Mouse (Mus musculus): ENCODE results near the gene Sh3pxd2a. TPM values are rescaled to one million over a fixed set of nuclear protein-coding genes. Genes with fewer than 3 reads are reported as not detected.
A peak's percentile ranks its signal among the peaks of the same experiment; 100 is the strongest.

Sh3pxd2a gene
- polyA plus RNA-seq, 1 experiment, result 12.1 TPM

- 73% methylated on average over 3 of the region's 3 CpGs for WGBS
- Histone ChIP-seq H3K36me3 (ENCODE audit: control insufficient read depth, insufficient read depth, low read length) (no peaks in the 10 kb centered on the region), H3K27me3 (ENCODE audit: control insufficient read depth, insufficient read depth, low read length) (no peaks in the 10 kb centered on the region), H3K4me3 (ENCODE audit: extremely low read depth, insufficient read depth, insufficient read length) (no peak overlapping the region), H3K4me1 (ENCODE audit: control insufficient read depth, insufficient read depth, insufficient read length) (no peaks in the 10 kb centered on the region), H3K27ac (ENCODE audit: insufficient read depth, low read length) (no peak overlapping the region)
- DNase-seq (ENCODE audit: low read depth in 1 of 2, low spot score in 2 of 2), result no peak
- TF ChIP-seq CTCF (IDR thresholded peaks at IDR 0.05; ENCODE audit: extremely low read depth, insufficient read depth, insufficient read length, insufficient replicate concordance) (no peak), POLR2A (IDR thresholded peaks at IDR 0.05; ENCODE audit: low read depth, low read length) (no peak)
Measured at GRCm38 (mm10) chr19:47483346-47483745, 19.1 kb upstream of the Sh3pxd2a start.

- no peaks in the 10 kb centered on the region for H3K4me1 ChIP-seq (ENCODE audit: control insufficient read depth, insufficient read depth, insufficient read length)
- no peaks in the 10 kb centered on the region for H3K36me3 ChIP-seq (ENCODE audit: control insufficient read depth, insufficient read depth, low read length)
- no peak overlapping the region for H3K27ac ChIP-seq (ENCODE audit: insufficient read depth, low read length)
- TF ChIP-seq CTCF (IDR thresholded peaks at IDR 0.05; ENCODE audit: extremely low read depth, insufficient read depth, insufficient read length, insufficient replicate concordance) (no peak), POLR2A (IDR thresholded peaks at IDR 0.05; ENCODE audit: low read depth, low read length) (no peak)
- 92% methylated on average over 3 of the region's 3 CpGs for WGBS
- no peak for DNase-seq (ENCODE audit: low read depth in 1 of 2, low spot score in 2 of 2)
- no peaks in the 10 kb centered on the region for H3K27me3 ChIP-seq (ENCODE audit: control insufficient read depth, insufficient read depth, low read length)
- H3K4me3 ChIP-seq (ENCODE audit: extremely low read depth, insufficient read depth, insufficient read length), result no peak overlapping the region
Measured at GRCm38 (mm10) chr19:47473453-47473852, 9.3 kb upstream of the Sh3pxd2a start.

GRCm38 (mm10) chr19:47472881-47473400 lies 8.7 kb upstream of the Sh3pxd2a start:
- WGBS, result 80% methylated on average over 15 of the region's 15 CpGs
- no peak for TF ChIP-seq CTCF (IDR thresholded peaks at IDR 0.05; ENCODE audit: extremely low read depth, insufficient read depth, insufficient read length, insufficient replicate concordance)
- no peak for TF ChIP-seq POLR2A (IDR thresholded peaks at IDR 0.05; ENCODE audit: low read depth, low read length)
- no peak for DNase-seq (ENCODE audit: low read depth in 1 of 2, low spot score in 2 of 2)

GRCm38 (mm10) chr19:47471808-47472207 lies 7.6 kb upstream of the Sh3pxd2a start:
- Histone ChIP-seq H3K27me3 (ENCODE audit: control insufficient read depth, insufficient read depth, low read length) (no peaks in the 10 kb centered on the region), H3K36me3 (ENCODE audit: control insufficient read depth, insufficient read depth, low read length) (no peaks in the 10 kb centered on the region), H3K4me3 (ENCODE audit: extremely low read depth, insufficient read depth, insufficient read length) (no peak overlapping the region), H3K27ac (ENCODE audit: insufficient read depth, low read length) (no peak overlapping the region), H3K4me1 (ENCODE audit: control insufficient read depth, insufficient read depth, insufficient read length) (no peaks in the 10 kb centered on the region)
- DNase-seq (ENCODE audit: low read depth in 1 of 2, low spot score in 2 of 2), result no peak
- no peak for TF ChIP-seq CTCF (IDR thresholded peaks at IDR 0.05; ENCODE audit: extremely low read depth, insufficient read depth, insufficient read length, insufficient replicate concordance)
- no peak for TF ChIP-seq POLR2A (IDR thresholded peaks at IDR 0.05; ENCODE audit: low read depth, low read length)
- 75% methylated on average over 4 of the region's 4 CpGs for WGBS

More at GRCm38 (mm10) chr19:47472881-47473400, 8.7 kb upstream of the Sh3pxd2a start:
- H3K27me3 ChIP-seq (ENCODE audit: control insufficient read depth, insufficient read depth, low read length), result no peaks in the 10 kb centered on the region
- H3K4me3 ChIP-seq (ENCODE audit: extremely low read depth, insufficient read depth, insufficient read length), result no peak overlapping the region
- no peaks in the 10 kb centered on the region for H3K36me3 ChIP-seq (ENCODE audit: control insufficient read depth, insufficient read depth, low read length)
- H3K27ac ChIP-seq (ENCODE audit: insufficient read depth, low read length), result no peak overlapping the region
- no peaks in the 10 kb centered on the region for H3K4me1 ChIP-seq (ENCODE audit: control insufficient read depth, insufficient read depth, insufficient read length)

- H3K27ac ChIP-seq (ENCODE audit: insufficient read depth, low read length), result no peak overlapping the region
- H3K27me3 ChIP-seq (ENCODE audit: control insufficient read depth, insufficient read depth, low read length), result peaks cover 1% of the 10 kb centered on the region; the same call in 1 of the 2 replicates
- DNase-seq (ENCODE audit: low read depth in 1 of 2, low spot score in 2 of 2), result no peak
- TF ChIP-seq POLR2A (IDR thresholded peaks at IDR 0.05; ENCODE audit: low read depth, low read length) (no peak), CTCF (IDR thresholded peaks at IDR 0.05; ENCODE audit: extremely low read depth, insufficient read depth, insufficient read length, insufficient replicate concordance) (no peak)
- H3K4me3 ChIP-seq (ENCODE audit: extremely low read depth, insufficient read depth, insufficient read length), result no peak overlapping the region
- H3K4me1 ChIP-seq (ENCODE audit: control insufficient read depth, insufficient read depth, insufficient read length), result no peaks in the 10 kb centered on the region
- no peaks in the 10 kb centered on the region for H3K36me3 ChIP-seq (ENCODE audit: control insufficient read depth, insufficient read depth, low read length)
- 86% methylated on average over 3 of the region's 3 CpGs for WGBS
Measured at GRCm38 (mm10) chr19:47468750-47469149, 4.5 kb upstream of the Sh3pxd2a start.

- peak; percentile 24; the same call in 1 of the 2 replicates for TF ChIP-seq CTCF (IDR thresholded peaks at IDR 0.05; ENCODE audit: extremely low read depth, insufficient read depth, insufficient read length, insufficient replicate concordance)
- TF ChIP-seq POLR2A (IDR thresholded peaks at IDR 0.05; ENCODE audit: low read depth, low read length), result no peak
- Histone ChIP-seq H3K4me3 (ENCODE audit: extremely low read depth, insufficient read depth, insufficient read length) (no peak overlapping the region), H3K4me1 (ENCODE audit: control insufficient read depth, insufficient read depth, insufficient read length) (peaks cover 4% of the 10 kb centered on the region; the same call in 1 of the 2 replicates), H3K27ac (ENCODE audit: insufficient read depth, low read length) (no peak overlapping the region), H3K36me3 (ENCODE audit: control insufficient read depth, insufficient read depth, low read length) (no peaks in the 10 kb centered on the region; the same call in 1 of the 2 replicates), H3K27me3 (ENCODE audit: control insufficient read depth, insufficient read depth, low read length) (peaks cover 1% of the 10 kb centered on the region; the same call in 1 of the 2 replicates)
- 83% methylated on average over 8 of the region's 8 CpGs for WGBS
- DNase-seq (ENCODE audit: low read depth in 1 of 2, low spot score in 2 of 2), result no peak
Measured at GRCm38 (mm10) chr19:47466775-47467174, 2.6 kb upstream of the Sh3pxd2a start.

GRCm38 (mm10) chr19:47465467-47465866 lies 1.3 kb upstream of the Sh3pxd2a start:
- DNase-seq (ENCODE audit: low read depth in 1 of 2, low spot score in 2 of 2), result peak in 1 of 2 experiments; percentile 53
- Histone ChIP-seq H3K36me3 (ENCODE audit: control insufficient read depth, insufficient read depth, low read length) (no peaks in the 10 kb centered on the region; the same call in 1 of the 2 replicates), H3K27ac (ENCODE audit: insufficient read depth, low read length) (no peak overlapping the region), H3K27me3 (ENCODE audit: control insufficient read depth, insufficient read depth, low read length) (peaks cover 1% of the 10 kb centered on the region; the same call in 1 of the 2 replicates), H3K4me3 (ENCODE audit: extremely low read depth, insufficient read depth, insufficient read length) (no peak overlapping the region), H3K4me1 (ENCODE audit: control insufficient read depth, insufficient read depth, insufficient read length) (peaks cover 5% of the 10 kb centered on the region; the same call in 1 of the 2 replicates)
- TF ChIP-seq CTCF (IDR thresholded peaks at IDR 0.05; ENCODE audit: extremely low read depth, insufficient read depth, insufficient read length, insufficient replicate concordance), result peak; percentile 45; the same call in 1 of the 2 replicates
- TF ChIP-seq POLR2A (IDR thresholded peaks at IDR 0.05; ENCODE audit: low read depth, low read length), result no peak
- WGBS, result 38% methylated on average over 9 of the region's 9 CpGs
